Mouse (Mus musculus) left cerebral cortex, postnatal 14 days (tissue): ENCODE measurements around the gene Tram2. TPM values are rescaled to one million over a fixed set of nuclear protein-coding genes. Genes with fewer than 3 reads are reported as not detected.

Experiments used
- DNase-seq, 2 experiments: peaks; one replicate each; pipeline ENCODE4 v3.0.0; 2021 to 2022; ENCODE audit warnings: low spot score in 2 of 2, mixed read lengths in 1 of 2
- intact Hi-C: fragments of 180-260 bp; cut with DNase I; formaldehyde crosslinking; loops from one replicate; pipeline ENCODE4 v1.15.1; 2025
- total RNA-seq, 2 experiments: library from RNA; stranded (reverse); gene quantifications; 2 replicates each; pipeline ENCODE4 v1.2.3; 2021

The Tram2 gene
- total RNA-seq, 2 experiments from 2014 or later = 2.2 TPM

- no peak for DNase-seq
- intact Hi-C loops = no loop called here
These were observed 50.0 kb downstream of the Tram2 start for GRCm38 (mm10) chr1:21029000-21029399.

- no peak for DNase-seq
- intact Hi-C loops = no loop called here
These were observed 52.5 kb downstream of the Tram2 start for GRCm38 (mm10) chr1:21026534-21026933.

- DNase-seq = no peak
- intact Hi-C loops = no loop called here
These were observed 53.8 kb downstream of the Tram2 start for GRCm38 (mm10) chr1:21025203-21025602.

GRCm38 (mm10) chr1:21023101-21023500, 55.9 kb downstream of the Tram2 start:
- intact Hi-C loops = no loop called here
- no peak for DNase-seq

- DNase-seq = no peak
These were observed 64.6 kb downstream of the Tram2 start for GRCm38 (mm10) chr1:21014463-21014862.

GRCm38 (mm10) chr1:21010282-21010800, 68.7 kb downstream of the Tram2 start:
- intact Hi-C loops = no loop called here
- DNase-seq = no peak

More at GRCm38 (mm10) chr1:21014463-21014862, 64.6 kb downstream of the Tram2 start:
- intact Hi-C loops = no loop called here

- no peak for DNase-seq
- intact Hi-C loops = no loop called here
These were observed 70.1 kb downstream of the Tram2 start for GRCm38 (mm10) chr1:21008891-21009290.

- DNase-seq = no peak
- intact Hi-C loops = no loop called here
These were observed 70.9 kb downstream of the Tram2 start for GRCm38 (mm10) chr1:21007941-21008701.

- no peak for DNase-seq
- intact Hi-C loops = no loop called here
These were observed 72.3 kb downstream of the Tram2 start for GRCm38 (mm10) chr1:21006775-21007174.

GRCm38 (mm10) chr1:21004596-21004995, 74.4 kb downstream of the Tram2 start:
- intact Hi-C loops = no loop called here
- DNase-seq = no peak

- intact Hi-C loops = no loop called here
- DNase-seq = no peak
These were observed 76.5 kb downstream of the Tram2 start for GRCm38 (mm10) chr1:21002246-21003142.

- intact Hi-C loops = no loop called here
These were observed 81.1 kb downstream of the Tram2 start for GRCm38 (mm10) chr1:20997881-20998389.

GRCm38 (mm10) chr1:20997328-20997689, 81.7 kb downstream of the Tram2 start:
- intact Hi-C loops = no loop called here
- DNase-seq = no peak

More at GRCm38 (mm10) chr1:20997881-20998389, 81.1 kb downstream of the Tram2 start:
- DNase-seq = no peak

GRCm38 (mm10) chr1:20996603-20997327, 82.3 kb downstream of the Tram2 start:
- intact Hi-C loops = no loop called here
- no peak for DNase-seq

GRCm38 (mm10) chr1:20995331-20995986, 83.6 kb downstream of the Tram2 start:
- intact Hi-C loops = no loop called here
- no peak for DNase-seq

- no peak for DNase-seq
- intact Hi-C loops = no loop called here
These were observed 84.7 kb downstream of the Tram2 start for GRCm38 (mm10) chr1:20994338-20994737.

- intact Hi-C loops = no loop called here
- no peak for DNase-seq
These were observed 85.3 kb downstream of the Tram2 start for GRCm38 (mm10) chr1:20993690-20994089.

- no peak for DNase-seq
- intact Hi-C loops = no loop called here
These were observed 89.5 kb downstream of the Tram2 start for GRCm38 (mm10) chr1:20989461-20990083.
